Mouse (Mus musculus) activated CD4-positive, CD25-positive, alpha-beta regulatory T cell, adult 4 months (primary cell): ENCODE data around the gene Clip1. TPM values are rescaled to one million over a fixed set of nuclear protein-coding genes. Genes with fewer than 3 reads are reported as not detected.

ENCODE experiments used
- ATAC-seq: one replicate; pipeline ENCODE4 v1.8.0; 2017
- polyA plus RNA-seq, 2 experiments: library from polyadenylated mRNA; unstranded; fragments of 100-300 nt; shearing (Covaris generic); gene quantifications; one replicate each; pipeline ENCODE4 v1.2.1; 2017

Clip1 gene
- polyA plus RNA-seq, 2 experiments from 2014 or later: 43.3 to 49.8 TPM

- no peak for ATAC-seq
These were observed 13.5 kb downstream of the Clip1 start for GRCm38 (mm10) chr5:123670800-123671472.

- ATAC-seq: no peak
These were observed 14.2 kb downstream of the Clip1 start for GRCm38 (mm10) chr5:123669991-123670799.

GRCm38 (mm10) chr5:123667915-123668314 is 16.5 kb downstream of the Clip1 start:
- ATAC-seq: no peak

- ATAC-seq: no peak
These were observed 18.5 kb downstream of the Clip1 start for GRCm38 (mm10) chr5:123665956-123666355.

GRCm38 (mm10) chr5:123664329-123664728 is 20.1 kb downstream of the Clip1 start:
- no peak for ATAC-seq

GRCm38 (mm10) chr5:123662059-123662458 is 22.4 kb downstream of the Clip1 start:
- no peak for ATAC-seq

- ATAC-seq: no peak
These were observed 22.8 kb downstream of the Clip1 start for GRCm38 (mm10) chr5:123661602-123662001.

- no peak for ATAC-seq
These were observed 26.8 kb downstream of the Clip1 start for GRCm38 (mm10) chr5:123657651-123658050.

- ATAC-seq: no peak
These were observed 29.5 kb downstream of the Clip1 start for GRCm38 (mm10) chr5:123654937-123655336.

GRCm38 (mm10) chr5:123653287-123653801 is 31.1 kb downstream of the Clip1 start:
- no peak for ATAC-seq

- no peak for ATAC-seq
These were observed 33.6 kb downstream of the Clip1 start for GRCm38 (mm10) chr5:123650825-123651224.

- ATAC-seq: no peak
These were observed 42.0 kb downstream of the Clip1 start for GRCm38 (mm10) chr5:123642401-123642800.

- ATAC-seq: no peak
These were observed 43.0 kb downstream of the Clip1 start for GRCm38 (mm10) chr5:123641259-123641900.

- no peak for ATAC-seq
These were observed 44.2 kb downstream of the Clip1 start for GRCm38 (mm10) chr5:123640181-123640580.

GRCm38 (mm10) chr5:123631210-123631609 is 53.2 kb downstream of the Clip1 start:
- no peak for ATAC-seq

- no peak for ATAC-seq
These were observed 57.8 kb downstream of the Clip1 start for GRCm38 (mm10) chr5:123626631-123627030.

- ATAC-seq: no peak
These were observed 62.0 kb downstream of the Clip1 start for GRCm38 (mm10) chr5:123622421-123622820.

GRCm38 (mm10) chr5:123618558-123618957 is 65.9 kb downstream of the Clip1 start:
- ATAC-seq: no peak

- no peak for ATAC-seq
These were observed 70.2 kb downstream of the Clip1 start for GRCm38 (mm10) chr5:123614246-123614645.

GRCm38 (mm10) chr5:123609843-123610242 is 74.6 kb downstream of the Clip1 start:
- peak; percentile 65 for ATAC-seq

- ATAC-seq: no peak
These were observed 75.0 kb downstream of the Clip1 start for GRCm38 (mm10) chr5:123609416-123609815.

- no peak for ATAC-seq
These were observed 77.2 kb downstream of the Clip1 start for GRCm38 (mm10) chr5:123607211-123607669.

- ATAC-seq: peak; percentile 89
These were observed 80.9 kb downstream of the Clip1 start for GRCm38 (mm10) chr5:123603496-123603895.
